Mouse (Mus musculus) forebrain, embryonic 12.5 days (tissue): Measurements from ENCODE around the gene Padi1. TPM values are rescaled to one million over a fixed set of nuclear protein-coding genes. Genes with fewer than 3 reads are reported as not detected.

Experiments
- ATAC-seq: fragments of 200-750 bp; cut with Nextera tagmentation; 2 replicates; pipeline ENCODE4 v1.8.0; 2017; ENCODE audit warnings: moderate TSS enrichment; ENCODE audit not compliant: low FRiP score
- H3K27ac ChIP-seq: fragments of 300-500 bp; sonication (generic); 2 replicates; pipeline ENCODE4 v1.5.1; 2016; ENCODE audit warnings: mild to moderate bottlenecking
- H3K27me3 ChIP-seq: fragments of 300-500 bp; sonication (generic); 2 replicates; pipeline ENCODE4 v1.6.1; 2016; ENCODE audit warnings: mild to moderate bottlenecking
- H3K36me3 ChIP-seq: fragments of 300-500 bp; sonication (generic); replicated peaks from 2 replicates; pipeline ENCODE4 v1.6.1; 2016; ENCODE audit warnings: mild to moderate bottlenecking
- H3K4me1 ChIP-seq: fragments of 300-500 bp; sonication (generic); 2 replicates; pipeline ENCODE4 v1.6.1; 2016
- H3K4me2 ChIP-seq: fragments of 300-500 bp; sonication (generic); 2 replicates; pipeline ENCODE4 v1.6.1; 2016; ENCODE audit warnings: mild to moderate bottlenecking, moderate library complexity
- H3K4me3 ChIP-seq: fragments of 300-500 bp; sonication (generic); replicated peaks from 2 replicates; pipeline ENCODE4 v1.5.1; 2016; ENCODE audit warnings: mild to moderate bottlenecking
- H3K9ac ChIP-seq: fragments of 300-500 bp; sonication (generic); 2 replicates; pipeline ENCODE4 v1.6.1; 2016; ENCODE audit warnings: mild to moderate bottlenecking
- H3K9me3 ChIP-seq: fragments of 300-500 bp; sonication (generic); 2 replicates; pipeline ENCODE4 v1.6.1; 2016
- WGBS: fragments of 180-500 bp; shearing (Covaris S2); methylation state at CpG from one replicate; pipeline ENCODE4 v1.1.7; 2016; 5-methylcytosine and 5-hydroxymethylcytosine counted together
- polyA plus RNA-seq: library from polyadenylated mRNA; unstranded; fragments of >200 nt; fragmentation: Nextera tagmentation; extraction: Ambion mirVana; gene quantifications from 2 replicates; pipeline ENCODE4 v1.2.1, GENCODE M21; 2016

The Padi1 gene
- polyA plus RNA-seq, result 0.10 TPM in 1 of 2 replicates, not detected in the other

- H3K9ac ChIP-seq, result no peak within 1 kb of the TSS
- H3K9me3 ChIP-seq, result no peaks in the 10 kb centered on the region
- H3K36me3 ChIP-seq, result no peaks in the 10 kb centered on the region
- no peak within 1 kb of the TSS for H3K4me3 ChIP-seq
- WGBS, result 84% methylated on average over 6 of the region's 6 CpGs
- no peak within 1 kb of the TSS for H3K4me2 ChIP-seq
- H3K4me1 ChIP-seq, result peaks cover 9% of the 10 kb centered on the region
- peaks cover 9% of the 10 kb centered on the region; the same call in 1 of the 2 replicates for H3K27me3 ChIP-seq
- H3K27ac ChIP-seq, result no peak within 1 kb of the TSS
- no peak for ATAC-seq
Measured at GRCm38 (mm10) chr4:140845666-140846065, at the start of gene Padi1. TSS of gene Padi1 (minus strand) at chr4:140845778.

DNA sequence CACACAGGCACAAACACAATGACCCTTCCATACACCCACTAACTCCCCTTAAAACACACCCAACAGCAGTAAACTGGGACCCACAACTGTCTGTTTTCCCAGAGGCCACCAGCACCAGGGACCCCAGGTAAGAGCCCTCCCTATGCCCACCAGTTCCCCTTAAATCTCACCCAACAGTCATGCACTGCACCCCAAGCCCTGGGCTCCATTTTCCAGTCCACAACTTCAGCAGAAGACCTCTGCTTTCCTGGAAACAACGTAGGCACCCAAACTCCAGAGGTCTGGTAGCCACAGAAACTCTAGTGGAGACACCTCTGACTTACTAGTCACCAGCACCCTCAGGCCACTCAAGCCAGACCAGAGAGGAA is 46.6 kb upstream of the Padi1 start:
- no peak overlapping the region for H3K9ac ChIP-seq
- H3K4me1 ChIP-seq, result no peaks in the 10 kb centered on the region
- H3K4me2 ChIP-seq, result no peak overlapping the region
- ATAC-seq, result no peak
- no peak overlapping the region for H3K4me3 ChIP-seq
- 74% methylated on average over 1 of the region's 1 CpGs for WGBS
- H3K36me3 ChIP-seq, result no peaks in the 10 kb centered on the region
- no peak overlapping the region for H3K27ac ChIP-seq
- no peaks in the 10 kb centered on the region for H3K27me3 ChIP-seq
- 0 out of 2 replicates have a peak, but pooled peaks cover 11% of the 10 kb centered on the region for H3K9me3 ChIP-seq

DNA sequence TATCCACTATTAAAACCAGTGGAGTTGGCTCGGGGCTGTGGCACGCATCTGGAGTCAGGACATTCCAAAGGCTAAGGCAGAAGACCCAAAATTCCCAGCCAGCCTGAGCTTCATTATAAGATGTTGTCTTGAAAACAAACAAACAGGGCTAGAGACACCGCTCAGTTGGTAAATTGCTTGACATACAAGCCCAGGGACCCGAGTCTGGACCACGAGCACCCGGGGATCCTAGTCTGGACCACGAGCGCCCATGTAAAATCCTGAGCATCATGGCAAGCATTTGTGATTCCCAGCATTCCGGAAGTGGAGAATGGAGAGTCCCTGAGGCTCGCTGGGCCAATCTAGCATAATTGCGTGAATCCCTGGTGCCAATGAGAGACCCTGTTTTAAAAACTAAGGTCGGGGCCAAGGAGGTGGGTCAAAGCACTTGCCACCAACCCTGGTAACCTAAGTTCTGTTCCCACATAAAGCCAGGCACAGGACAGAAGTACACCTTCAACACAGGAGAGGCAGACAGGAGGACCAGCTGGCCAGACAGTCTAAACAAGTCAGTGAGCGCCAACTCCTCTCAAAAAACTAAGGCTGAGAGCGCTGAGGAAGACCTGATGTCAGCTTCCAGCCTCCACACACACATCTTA is 46.1 kb upstream of the Padi1 start:
- Histone ChIP-seq H3K9ac (no peak overlapping the region), H3K36me3 (no peaks in the 10 kb centered on the region), H3K4me1 (no peaks in the 10 kb centered on the region), H3K4me2 (no peak overlapping the region), H3K27ac (no peak overlapping the region), H3K9me3 (0 out of 2 replicates have a peak, but pooled peaks cover 11% of the 10 kb centered on the region), H3K27me3 (no peaks in the 10 kb centered on the region), H3K4me3 (no peak overlapping the region)
- WGBS, result 92% methylated on average over 14 of the region's 14 CpGs
- ATAC-seq, result no peak

DNA sequence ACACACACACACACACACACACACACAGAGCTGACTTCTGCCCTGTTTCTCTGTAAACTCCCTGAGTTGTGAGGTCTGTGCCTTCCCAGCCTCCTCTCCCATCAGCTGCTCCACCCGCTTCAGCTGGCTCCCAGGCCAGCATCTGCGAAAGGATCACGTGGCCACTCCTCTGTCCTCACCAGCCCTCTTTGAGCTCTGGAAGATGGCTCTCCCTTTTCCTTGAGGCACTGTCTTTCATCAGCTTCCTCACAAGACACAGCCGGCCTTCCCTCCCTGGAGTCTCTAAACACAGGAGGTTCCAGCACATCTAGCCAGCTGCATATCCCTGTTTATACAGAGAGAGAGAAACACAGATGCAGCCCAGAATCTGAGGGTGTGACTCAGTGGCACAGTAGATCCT is 38.3 kb upstream of the Padi1 start:
- Histone ChIP-seq H3K36me3 (no peaks in the 10 kb centered on the region), H3K9me3 (peaks cover 10% of the 10 kb centered on the region; the same call in 1 of the 2 replicates), H3K4me1 (peaks cover 3% of the 10 kb centered on the region; the same call in 1 of the 2 replicates), H3K9ac (no peak overlapping the region), H3K4me2 (no peak overlapping the region), H3K4me3 (no peak overlapping the region), H3K27me3 (no peaks in the 10 kb centered on the region), H3K27ac (no peak overlapping the region)
- 58% methylated on average over 4 of the region's 4 CpGs for WGBS
- no peak for ATAC-seq

DNA sequence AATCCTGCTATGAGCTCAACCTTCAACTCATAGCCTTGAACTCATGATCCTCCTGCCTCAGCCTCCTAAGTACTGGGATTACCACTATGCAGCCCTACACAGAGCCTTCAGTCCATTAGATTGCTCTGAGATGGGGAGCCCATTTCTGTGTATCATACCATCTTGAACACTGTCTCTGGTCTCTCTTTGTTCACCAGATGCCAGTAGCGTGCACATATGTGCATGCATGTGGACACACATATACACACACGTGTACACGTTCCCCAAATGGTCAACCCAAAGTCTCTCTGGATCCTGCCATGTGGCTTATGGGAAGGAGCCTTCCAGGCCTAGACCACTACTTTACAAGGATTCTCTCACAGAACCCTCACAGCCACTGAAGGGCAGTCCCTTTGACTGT is 37.4 kb upstream of the Padi1 start:
- no peak overlapping the region for H3K27ac ChIP-seq
- peaks cover 10% of the 10 kb centered on the region; the same call in 1 of the 2 replicates for H3K9me3 ChIP-seq
- peaks cover 3% of the 10 kb centered on the region; the same call in 1 of the 2 replicates for H3K4me1 ChIP-seq
- WGBS, result 95% methylated on average over 3 of the region's 3 CpGs
- H3K27me3 ChIP-seq, result no peaks in the 10 kb centered on the region
- ATAC-seq, result no peak
- no peak overlapping the region for H3K9ac ChIP-seq
- no peaks in the 10 kb centered on the region for H3K36me3 ChIP-seq
- no peak overlapping the region for H3K4me3 ChIP-seq
- H3K4me2 ChIP-seq, result no peak overlapping the region

GRCm38 (mm10) chr4:140882365-140882764 is 36.8 kb upstream of the Padi1 start:
- no peak overlapping the region for H3K27ac ChIP-seq
- H3K9me3 ChIP-seq, result peaks cover 10% of the 10 kb centered on the region; the same call in 1 of the 2 replicates
- H3K4me2 ChIP-seq, result no peak overlapping the region
- no peak overlapping the region for H3K9ac ChIP-seq
- peaks cover 3% of the 10 kb centered on the region; the same call in 1 of the 2 replicates for H3K4me1 ChIP-seq
- no peaks in the 10 kb centered on the region for H3K27me3 ChIP-seq
- 64% methylated on average over 4 of the region's 4 CpGs for WGBS
- H3K36me3 ChIP-seq, result no peaks in the 10 kb centered on the region
- no peak for ATAC-seq
- H3K4me3 ChIP-seq, result no peak overlapping the region

GRCm38 (mm10) chr4:140881771-140882170 is 36.2 kb upstream of the Padi1 start:
- H3K9me3 ChIP-seq, result peaks cover 10% of the 10 kb centered on the region; the same call in 1 of the 2 replicates
- H3K4me2 ChIP-seq, result no peak overlapping the region
- no peak overlapping the region for H3K4me3 ChIP-seq
- no peak for ATAC-seq
- H3K27ac ChIP-seq, result no peak overlapping the region
- no peaks in the 10 kb centered on the region for H3K27me3 ChIP-seq
- H3K4me1 ChIP-seq, result peaks cover 3% of the 10 kb centered on the region; the same call in 1 of the 2 replicates
- 92% methylated on average over 13 of the region's 13 CpGs for WGBS
- H3K9ac ChIP-seq, result no peak overlapping the region
- H3K36me3 ChIP-seq, result no peaks in the 10 kb centered on the region

- Histone ChIP-seq H3K27ac (no peak overlapping the region), H3K36me3 (no peaks in the 10 kb centered on the region), H3K27me3 (no peaks in the 10 kb centered on the region), H3K4me2 (no peak overlapping the region), H3K4me1 (peaks cover 3% of the 10 kb centered on the region; the same call in 1 of the 2 replicates), H3K4me3 (no peak overlapping the region), H3K9me3 (peaks cover 10% of the 10 kb centered on the region; the same call in 1 of the 2 replicates), H3K9ac (no peak overlapping the region)
- ATAC-seq, result no peak
- WGBS, result 83% methylated on average over 8 of the region's 8 CpGs
Measured at GRCm38 (mm10) chr4:140881026-140881670, 35.6 kb upstream of the Padi1 start.

- 81% methylated on average over 3 of the region's 3 CpGs for WGBS
- no peak overlapping the region for H3K4me3 ChIP-seq
Measured at GRCm38 (mm10) chr4:140880207-140880606, 34.6 kb upstream of the Padi1 start.

DNA sequence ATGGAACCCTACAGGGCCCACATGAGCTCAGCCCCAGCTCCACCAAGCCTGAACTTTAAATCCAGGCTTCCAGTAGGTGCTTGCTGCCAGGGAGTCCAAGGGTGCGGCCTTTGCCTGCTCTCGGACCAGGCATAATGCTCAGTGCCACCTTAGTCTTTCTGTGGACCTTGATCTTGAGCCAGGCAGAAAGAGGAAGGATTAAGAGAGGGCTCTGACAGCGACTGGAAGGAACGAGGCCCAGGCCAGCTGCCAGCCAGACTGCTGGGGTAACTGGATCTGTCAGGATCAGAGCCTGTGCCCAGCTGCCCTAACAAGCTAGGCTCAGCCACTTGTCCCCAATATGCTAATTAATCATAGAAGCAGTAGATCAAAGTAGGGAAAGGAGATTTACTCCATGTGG is 34.2 kb upstream of the Padi1 start:
- WGBS, result 67% methylated on average over 4 of the region's 4 CpGs
- no peak overlapping the region for H3K27ac ChIP-seq
- H3K27me3 ChIP-seq, result no peaks in the 10 kb centered on the region
- no peak overlapping the region for H3K4me3 ChIP-seq
- ATAC-seq, result no peak
- no peaks in the 10 kb centered on the region for H3K36me3 ChIP-seq
- H3K4me1 ChIP-seq, result peaks cover 3% of the 10 kb centered on the region; the same call in 1 of the 2 replicates
- no peak overlapping the region for H3K4me2 ChIP-seq
- no peak overlapping the region for H3K9ac ChIP-seq
- H3K9me3 ChIP-seq, result peaks cover 10% of the 10 kb centered on the region; the same call in 1 of the 2 replicates

More at GRCm38 (mm10) chr4:140880207-140880606, 34.6 kb upstream of the Padi1 start:
- Histone ChIP-seq H3K9me3 (peaks cover 10% of the 10 kb centered on the region; the same call in 1 of the 2 replicates), H3K27ac (no peak overlapping the region), H3K36me3 (no peaks in the 10 kb centered on the region), H3K4me2 (no peak overlapping the region), H3K9ac (no peak overlapping the region), H3K27me3 (no peaks in the 10 kb centered on the region), H3K4me1 (peaks cover 3% of the 10 kb centered on the region; the same call in 1 of the 2 replicates)
- ATAC-seq, result no peak

- H3K9me3 ChIP-seq, result peaks cover 11% of the 10 kb centered on the region; the same call in 1 of the 2 replicates
- H3K27me3 ChIP-seq, result no peaks in the 10 kb centered on the region
- H3K27ac ChIP-seq, result no peak overlapping the region
- no peaks in the 10 kb centered on the region for H3K36me3 ChIP-seq
- peaks cover 3% of the 10 kb centered on the region; the same call in 1 of the 2 replicates for H3K4me1 ChIP-seq
- H3K4me3 ChIP-seq, result no peak overlapping the region
- 90% methylated on average over 6 of the region's 6 CpGs for WGBS
- H3K9ac ChIP-seq, result no peak overlapping the region
- ATAC-seq, result no peak
- no peak overlapping the region for H3K4me2 ChIP-seq
Measured at GRCm38 (mm10) chr4:140879116-140879515, 33.5 kb upstream of the Padi1 start.

DNA sequence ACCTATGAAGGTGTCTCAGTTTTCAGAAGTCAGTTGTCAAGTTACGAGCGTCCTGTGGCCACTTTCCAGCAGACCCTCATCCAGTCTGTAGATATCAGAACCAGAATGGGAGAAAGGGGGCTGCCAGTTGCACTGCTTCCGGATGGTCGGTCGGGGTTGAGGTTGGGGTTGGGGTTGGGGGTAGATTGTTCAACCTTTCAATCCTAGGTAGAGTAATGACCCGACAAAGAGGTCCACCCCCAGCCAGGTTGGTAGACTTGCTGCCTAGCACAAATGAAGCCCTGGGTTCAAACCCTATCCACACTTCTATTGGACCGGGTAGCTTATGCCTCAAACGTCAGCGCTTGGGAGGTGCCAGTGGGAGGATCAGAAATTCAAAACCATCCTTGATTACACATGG is 33.1 kb upstream of the Padi1 start:
- no peak for ATAC-seq
- 94% methylated on average over 9 of the region's 9 CpGs for WGBS

More for the DNA sequence above, 33.1 kb upstream of the Padi1 start:
- H3K36me3 ChIP-seq, result no peaks in the 10 kb centered on the region
- H3K4me2 ChIP-seq, result no peak overlapping the region
- no peak overlapping the region for H3K27ac ChIP-seq
- peaks cover 14% of the 10 kb centered on the region; the same call in 1 of the 2 replicates for H3K9me3 ChIP-seq
- no peak overlapping the region for H3K9ac ChIP-seq
- H3K4me1 ChIP-seq, result peaks cover 3% of the 10 kb centered on the region; the same call in 1 of the 2 replicates
- H3K27me3 ChIP-seq, result no peaks in the 10 kb centered on the region
- H3K4me3 ChIP-seq, result no peak overlapping the region
